Mouse (Mus musculus): ENCODE measurements around the gene Zfand6.

GRCm38 (mm10) chr7:84651303-84651986 lies 38.3 kb downstream of the Zfand6 start:
- no peak for TF ChIP-seq POLR2A (IDR thresholded peaks at IDR 0.05; ENCODE audit: insufficient read depth, low read depth, low read length)
- TF ChIP-seq CTCF (IDR thresholded peaks at IDR 0.05; ENCODE audit: insufficient read depth, low read depth, low read length), result no peak
